Mouse (Mus musculus): Measurements from ENCODE around the gene Pak6.
A peak's percentile ranks its signal among the peaks of the same experiment; 100 is the strongest.

The Pak6 gene

GRCm38 (mm10) chr2:118667181-118667580 lies 4.1 kb downstream of the Pak6 start:
- no peak for DNase-seq

GRCm38 (mm10) chr2:118669245-118669644 lies 6.1 kb downstream of the Pak6 start:
- no peak for DNase-seq

- no peak for DNase-seq
Observed at GRCm38 (mm10) chr2:118669785-118670184, 6.7 kb downstream of the Pak6 start.

GRCm38 (mm10) chr2:118671728-118672127 lies 8.6 kb downstream of the Pak6 start:
- DNase-seq: no peak

- no peak for DNase-seq
Observed at GRCm38 (mm10) chr2:118673686-118674465, 10.8 kb downstream of the Pak6 start.

GRCm38 (mm10) chr2:118674500-118674899 lies 11.4 kb downstream of the Pak6 start:
- no peak for DNase-seq

- DNase-seq: peak; percentile 55
Observed at GRCm38 (mm10) chr2:118676839-118677741, 14.0 kb downstream of the Pak6 start.

GRCm38 (mm10) chr2:118677817-118678216 lies 14.7 kb downstream of the Pak6 start:
- DNase-seq: no peak

GRCm38 (mm10) chr2:118679577-118679976 lies 16.5 kb downstream of the Pak6 start:
- DNase-seq: peak; percentile 45

GRCm38 (mm10) chr2:118680926-118681325 lies 17.8 kb downstream of the Pak6 start:
- DNase-seq: no peak

GRCm38 (mm10) chr2:118682544-118683260 lies 19.6 kb downstream of the Pak6 start:
- DNase-seq: no peak

- DNase-seq: no peak
Observed at GRCm38 (mm10) chr2:118685088-118685487, 22.0 kb downstream of the Pak6 start.

GRCm38 (mm10) chr2:118686693-118687092 lies 23.6 kb downstream of the Pak6 start:
- no peak for DNase-seq

GRCm38 (mm10) chr2:118687791-118688190 lies 24.7 kb downstream of the Pak6 start:
- DNase-seq: no peak

GRCm38 (mm10) chr2:118689875-118690274 lies 26.8 kb downstream of the Pak6 start:
- DNase-seq: no peak

GRCm38 (mm10) chr2:118693370-118693966 lies 30.4 kb downstream of the Pak6 start:
- DNase-seq: no peak

- peak; percentile 74 for DNase-seq
Observed at GRCm38 (mm10) chr2:118695677-118696232, 32.7 kb downstream of the Pak6 start.

- no peak for DNase-seq
Observed at GRCm38 (mm10) chr2:118696451-118697308, 33.6 kb downstream of the Pak6 start.

GRCm38 (mm10) chr2:118697311-118697877 lies 34.3 kb downstream of the Pak6 start:
- DNase-seq: no peak

- DNase-seq: no peak
Observed at GRCm38 (mm10) chr2:118697955-118698354, 34.9 kb downstream of the Pak6 start.
